Mouse (Mus musculus): ENCODE measurements around the gene Rbm5. TPM values are rescaled to one million over a fixed set of nuclear protein-coding genes. Genes with fewer than 3 reads are reported as not detected.

Rbm5 gene
- 193 and 212 TPM in 2 replicates for polyA plus RNA-seq (2015; fragmentation: Nextera tagmentation; extraction: Ambion mirVana)

DNA sequence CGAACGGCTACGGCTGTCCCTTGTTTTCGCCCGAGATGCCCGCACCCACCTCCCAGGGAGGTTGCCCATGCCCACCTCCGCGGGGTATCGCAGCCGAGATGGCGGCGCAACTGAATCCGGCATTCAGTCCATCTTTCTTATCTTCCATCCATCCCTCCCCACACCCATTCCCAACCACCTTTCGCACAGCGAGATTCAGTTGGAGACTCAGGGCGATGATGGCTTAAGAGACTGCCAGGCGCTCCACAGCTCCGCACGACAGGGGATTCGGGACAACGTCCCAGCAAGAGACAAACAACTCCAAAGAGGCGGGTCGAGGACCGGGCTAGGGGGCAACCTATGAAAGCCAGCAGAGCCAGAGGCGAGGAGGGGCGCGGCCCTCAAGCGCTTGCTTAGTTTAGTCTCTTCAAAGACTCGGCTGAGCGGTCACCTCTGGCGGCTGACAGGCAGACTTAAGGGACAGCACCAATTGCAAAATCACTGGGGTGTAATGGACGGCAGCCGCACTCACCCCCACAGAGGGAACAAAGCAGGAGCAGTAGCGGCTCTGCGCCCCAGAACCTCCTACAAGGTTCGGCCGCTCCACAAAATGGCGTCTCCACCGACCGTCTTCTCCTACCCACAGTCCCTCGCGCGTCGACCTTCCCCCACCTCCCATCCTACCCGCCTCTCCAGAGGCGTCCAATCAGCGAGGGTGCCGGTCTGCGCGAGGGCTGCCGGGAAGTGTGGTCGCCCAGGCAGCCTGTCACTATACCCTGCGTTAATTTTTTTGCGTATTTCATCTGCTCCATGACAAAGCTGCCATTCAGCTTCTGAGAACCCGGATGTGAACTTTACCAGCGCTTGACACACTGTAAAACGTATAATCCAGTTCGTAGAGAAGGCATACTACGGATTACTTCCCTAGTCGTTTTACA lies at the start of gene Rbm5:
Gene Rbm5, minus strand, starts transcription at position 623 of the 917 bp plus-strand sequence.
- Histone ChIP-seq H3K36me3 (peaks cover 57% of the 10 kb centered on the region), H3K9ac (peak within 1 kb of the TSS; percentile 96), H3K27me3 (no peaks in the 10 kb centered on the region), H3K4me3 (peak within 1 kb of the TSS; percentile 74), H3K4me2 (peak within 1 kb of the TSS; percentile 42), H3K9me3 (no peaks in the 10 kb centered on the region), H3K4me1 (peaks cover 9% of the 10 kb centered on the region; the same call in 1 of the 2 replicates), H3K27ac (peak within 1 kb of the TSS; percentile 90)
- peak; percentile 100 for ATAC-seq (ENCODE audit: insufficient number of reproducible peaks, low FRiP score, low TSS enrichment, low read depth)
- under 1% methylated on average over 60 of the region's 60 CpGs for WGBS

DNA sequence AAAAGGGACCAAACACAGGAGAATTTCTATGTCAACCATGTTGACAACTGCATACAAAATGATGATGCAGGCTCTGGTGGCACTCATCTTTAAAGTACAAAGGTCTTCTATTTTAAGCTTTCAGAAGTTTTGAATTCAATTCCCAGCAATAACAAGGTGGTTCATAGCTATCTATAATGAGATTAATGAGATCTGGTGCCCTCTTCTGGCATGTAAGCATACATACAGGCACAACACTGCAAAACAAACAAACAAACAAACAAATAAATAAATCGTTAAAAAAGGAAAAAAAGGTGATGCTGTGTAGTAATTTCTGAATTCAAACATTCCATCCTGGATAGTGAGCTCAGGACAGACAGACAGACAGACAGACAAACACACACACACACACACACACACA lies 41.3 kb upstream of the Rbm5 start:
- no peak overlapping the region for H3K4me2 ChIP-seq
- no peak overlapping the region for H3K9ac ChIP-seq
- no peaks in the 10 kb centered on the region for H3K9me3 ChIP-seq
- H3K36me3 ChIP-seq, result peaks cover 37% of the 10 kb centered on the region
- no peak overlapping the region for H3K4me3 ChIP-seq
- 90% methylated on average over 1 of the region's 1 CpGs for WGBS
- no peaks in the 10 kb centered on the region for H3K4me1 ChIP-seq
- no peak for ATAC-seq (ENCODE audit: insufficient number of reproducible peaks, low FRiP score, low TSS enrichment, low read depth)
- H3K27me3 ChIP-seq, result no peaks in the 10 kb centered on the region
- H3K27ac ChIP-seq, result no peak overlapping the region

DNA sequence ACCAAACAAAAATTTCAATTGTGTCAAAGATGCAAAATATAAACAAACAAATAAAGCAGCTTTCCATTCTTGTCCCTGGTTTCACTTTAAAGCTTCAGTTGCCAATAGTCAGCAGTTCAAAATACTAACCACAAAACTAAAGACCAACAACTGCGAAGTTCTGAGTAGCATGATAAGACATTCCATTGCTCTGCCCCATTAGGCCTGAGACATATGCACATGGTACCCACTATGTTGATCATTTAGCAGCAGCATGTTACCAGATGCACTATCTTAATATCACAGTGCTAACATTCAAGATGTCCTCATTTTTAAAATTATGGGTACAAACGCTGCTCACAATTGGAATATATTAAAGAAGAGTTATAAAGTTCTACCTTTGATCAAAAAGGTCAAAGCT lies 40.2 kb upstream of the Rbm5 start:
- no peaks in the 10 kb centered on the region for H3K27me3 ChIP-seq
- no peak overlapping the region for H3K4me3 ChIP-seq
- 90% methylated on average over 2 of the region's 2 CpGs for WGBS
- no peaks in the 10 kb centered on the region for H3K9me3 ChIP-seq
- H3K9ac ChIP-seq, result no peak overlapping the region
- ATAC-seq (ENCODE audit: insufficient number of reproducible peaks, low FRiP score, low TSS enrichment, low read depth), result no peak
- no peak overlapping the region for H3K4me2 ChIP-seq
- no peak overlapping the region for H3K27ac ChIP-seq
- H3K36me3 ChIP-seq, result peaks cover 30% of the 10 kb centered on the region
- no peaks in the 10 kb centered on the region for H3K4me1 ChIP-seq

DNA sequence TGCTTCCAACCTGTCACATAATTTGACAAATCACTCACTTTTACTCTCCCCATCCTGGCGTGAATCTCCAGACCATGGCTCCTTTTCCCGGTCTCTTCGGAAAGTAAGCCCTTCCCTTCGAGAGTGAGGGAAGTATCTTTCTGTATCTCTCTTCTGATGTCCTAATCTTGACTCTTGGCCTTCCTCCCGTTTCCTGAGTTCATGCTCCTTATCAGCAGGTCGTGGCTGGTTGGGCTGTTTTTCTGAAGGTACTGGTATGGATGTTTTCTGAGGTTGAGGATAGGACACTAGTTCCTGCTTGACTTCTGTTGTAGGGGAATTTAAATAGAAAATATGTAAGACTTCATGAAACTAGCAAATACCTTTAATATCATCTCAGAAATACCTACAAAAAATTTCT lies 20.9 kb upstream of the Rbm5 start:
- peaks cover 68% of the 10 kb centered on the region for H3K36me3 ChIP-seq
- ATAC-seq (ENCODE audit: insufficient number of reproducible peaks, low FRiP score, low TSS enrichment, low read depth), result no peak
- no peaks in the 10 kb centered on the region for H3K27me3 ChIP-seq
- 87% methylated on average over 6 of the region's 6 CpGs for WGBS
- no peaks in the 10 kb centered on the region for H3K4me1 ChIP-seq
- no peak overlapping the region for H3K27ac ChIP-seq
- H3K9ac ChIP-seq, result no peak overlapping the region
- no peak overlapping the region for H3K4me2 ChIP-seq
- no peak overlapping the region for H3K4me3 ChIP-seq
- no peaks in the 10 kb centered on the region for H3K9me3 ChIP-seq

DNA sequence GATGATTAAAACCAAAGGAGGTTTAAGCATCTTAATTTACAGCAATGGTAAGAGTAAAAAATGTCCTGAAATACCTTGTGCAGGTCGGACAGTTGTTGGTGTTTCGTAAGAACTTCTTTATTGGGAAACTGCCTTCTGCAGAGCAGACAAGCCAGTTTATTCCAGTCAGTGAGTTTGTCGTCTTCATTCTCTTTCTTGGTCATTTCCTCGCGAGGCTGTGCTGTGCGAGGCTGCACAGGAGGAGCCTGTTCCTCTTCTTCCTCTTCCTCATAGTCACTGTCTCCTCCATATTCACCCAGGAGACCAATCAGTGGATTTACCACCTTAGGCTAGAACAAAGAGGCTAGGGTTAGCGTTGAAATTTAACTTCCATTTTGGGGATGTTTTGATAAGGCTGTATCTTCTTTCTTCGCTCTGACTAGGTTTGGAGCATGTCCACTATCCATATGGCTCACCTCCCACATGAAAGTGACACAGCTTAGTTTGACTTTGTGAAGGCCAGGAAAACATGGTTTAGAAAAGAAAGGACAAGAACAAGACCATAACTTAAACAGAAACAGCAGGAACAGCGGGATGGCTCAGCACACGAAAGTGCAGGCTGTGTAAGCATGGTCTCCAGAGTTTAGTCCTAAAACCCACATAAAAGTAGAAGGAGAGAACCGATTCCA lies 11.9 kb upstream of the Rbm5 start:
- Histone ChIP-seq H3K4me2 (no peak overlapping the region), H3K27me3 (no peaks in the 10 kb centered on the region), H3K9me3 (no peaks in the 10 kb centered on the region), H3K36me3 (peaks cover 82% of the 10 kb centered on the region), H3K4me3 (no peak overlapping the region), H3K27ac (no peak overlapping the region), H3K4me1 (no peaks in the 10 kb centered on the region), H3K9ac (no peak overlapping the region)
- no peak for ATAC-seq (ENCODE audit: insufficient number of reproducible peaks, low FRiP score, low TSS enrichment, low read depth)
- WGBS, result 91% methylated on average over 11 of the region's 11 CpGs

DNA sequence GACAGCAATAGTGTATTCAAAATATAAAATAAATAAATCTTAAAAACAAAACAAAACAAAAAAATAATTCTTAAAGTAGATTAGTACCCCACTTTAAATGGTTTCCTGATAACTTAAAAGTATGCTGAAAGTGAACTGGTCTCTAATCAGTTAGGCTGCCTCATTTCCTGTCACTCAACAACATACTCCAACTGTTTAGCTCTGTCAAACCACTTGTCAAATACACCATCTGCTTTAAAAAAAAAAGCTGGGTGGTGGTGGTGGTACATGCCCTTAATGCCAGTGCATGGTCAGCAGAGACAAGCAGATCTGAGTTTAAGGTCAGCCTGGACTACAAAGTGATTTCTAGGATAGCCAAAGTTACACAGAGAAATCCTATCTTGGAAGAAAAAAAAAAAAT lies 6.0 kb upstream of the Rbm5 start:
- Histone ChIP-seq H3K27me3 (no peaks in the 10 kb centered on the region), H3K36me3 (peaks cover 77% of the 10 kb centered on the region), H3K4me3 (no peak overlapping the region), H3K9ac (no peak overlapping the region), H3K9me3 (no peaks in the 10 kb centered on the region), H3K27ac (no peak overlapping the region), H3K4me1 (no peaks in the 10 kb centered on the region), H3K4me2 (no peak overlapping the region)
- no peak for ATAC-seq (ENCODE audit: insufficient number of reproducible peaks, low FRiP score, low TSS enrichment, low read depth)

DNA sequence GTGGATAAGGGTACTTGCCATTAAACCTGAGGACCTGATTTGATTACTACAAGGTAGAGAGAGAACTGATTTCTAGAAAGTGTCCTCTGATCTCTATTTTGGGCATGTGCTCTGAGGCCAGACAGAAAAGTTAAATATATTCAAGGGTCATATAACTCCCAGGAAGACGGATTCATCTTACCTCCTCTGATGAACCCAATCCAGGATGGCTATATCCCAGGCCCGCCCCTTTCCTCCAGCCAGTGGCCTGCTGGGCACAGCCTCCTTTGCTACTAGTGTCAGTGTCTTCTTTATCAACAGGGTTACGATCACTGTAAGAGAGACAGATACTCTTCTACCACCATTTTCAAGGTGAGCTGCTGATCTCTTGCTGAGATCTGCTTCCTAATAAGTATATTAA lies 3.6 kb upstream of the Rbm5 start:
- no peak for ATAC-seq (ENCODE audit: insufficient number of reproducible peaks, low FRiP score, low TSS enrichment, low read depth)
- peaks cover 3% of the 10 kb centered on the region; the same call in 1 of the 2 replicates for H3K4me1 ChIP-seq
- peaks cover 54% of the 10 kb centered on the region for H3K36me3 ChIP-seq
- H3K4me3 ChIP-seq, result no peak overlapping the region
- no peak overlapping the region for H3K27ac ChIP-seq
- no peak overlapping the region for H3K4me2 ChIP-seq
- no peaks in the 10 kb centered on the region for H3K9me3 ChIP-seq
- H3K27me3 ChIP-seq, result no peaks in the 10 kb centered on the region
- 85% methylated on average over 3 of the region's 3 CpGs for WGBS
- H3K9ac ChIP-seq, result no peak overlapping the region

DNA sequence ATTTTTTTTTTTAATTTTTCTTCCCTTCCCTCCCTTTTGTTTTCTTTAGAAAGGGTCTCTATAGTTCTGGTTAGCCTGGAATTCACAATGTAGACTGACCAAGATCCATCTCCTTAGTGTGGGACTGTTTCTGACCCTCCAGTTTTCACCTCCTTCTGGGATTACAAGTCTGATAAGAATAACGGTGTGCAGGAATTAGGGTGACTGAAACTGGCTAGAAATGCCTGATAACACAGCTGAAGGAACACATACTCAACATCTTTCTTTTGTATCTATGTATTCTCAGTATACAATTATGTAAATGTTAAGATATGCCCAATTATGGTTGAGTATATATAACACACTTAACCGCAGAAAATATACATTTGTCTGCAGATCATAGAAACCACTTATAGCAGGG lies 986 bp upstream of the Rbm5 start:
- Histone ChIP-seq H3K36me3 (peaks cover 58% of the 10 kb centered on the region), H3K9ac (no peak overlapping the region), H3K4me3 (no peak overlapping the region), H3K27ac (no peak overlapping the region), H3K9me3 (no peaks in the 10 kb centered on the region), H3K4me2 (no peak overlapping the region), H3K27me3 (no peaks in the 10 kb centered on the region), H3K4me1 (peaks cover 9% of the 10 kb centered on the region; the same call in 1 of the 2 replicates)
- ATAC-seq (ENCODE audit: insufficient number of reproducible peaks, low FRiP score, low TSS enrichment, low read depth), result no peak
- 77% methylated on average over 2 of the region's 2 CpGs for WGBS

DNA sequence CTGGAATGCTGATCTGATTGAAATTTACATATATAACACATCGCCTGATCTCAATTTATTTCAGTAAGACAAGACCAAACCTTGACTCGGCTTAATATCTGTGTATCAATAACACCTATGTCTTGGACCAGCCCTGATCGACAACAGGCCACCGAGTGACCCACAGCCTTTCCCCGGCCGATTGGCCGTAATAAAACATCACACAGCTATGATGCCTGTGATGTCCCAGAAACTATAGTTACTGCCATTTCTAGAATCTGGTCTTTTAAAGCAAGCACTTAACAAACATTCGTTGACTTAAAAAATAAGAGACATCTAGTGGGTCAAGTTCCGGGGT lies 791 bp downstream of the Rbm5 start:
- peaks cover 9% of the 10 kb centered on the region; the same call in 1 of the 2 replicates for H3K4me1 ChIP-seq
- H3K36me3 ChIP-seq, result peaks cover 56% of the 10 kb centered on the region
- ATAC-seq (ENCODE audit: insufficient number of reproducible peaks, low FRiP score, low TSS enrichment, low read depth), result no peak
- H3K27me3 ChIP-seq, result no peaks in the 10 kb centered on the region
- H3K27ac ChIP-seq, result peak overlapping the region; percentile 90
- peak overlapping the region; percentile 96 for H3K9ac ChIP-seq
- H3K9me3 ChIP-seq, result no peaks in the 10 kb centered on the region
- peak overlapping the region; percentile 42 for H3K4me2 ChIP-seq
- peak overlapping the region; percentile 74 for H3K4me3 ChIP-seq
- WGBS, result 1% methylated on average over 9 of the region's 9 CpGs

DNA sequence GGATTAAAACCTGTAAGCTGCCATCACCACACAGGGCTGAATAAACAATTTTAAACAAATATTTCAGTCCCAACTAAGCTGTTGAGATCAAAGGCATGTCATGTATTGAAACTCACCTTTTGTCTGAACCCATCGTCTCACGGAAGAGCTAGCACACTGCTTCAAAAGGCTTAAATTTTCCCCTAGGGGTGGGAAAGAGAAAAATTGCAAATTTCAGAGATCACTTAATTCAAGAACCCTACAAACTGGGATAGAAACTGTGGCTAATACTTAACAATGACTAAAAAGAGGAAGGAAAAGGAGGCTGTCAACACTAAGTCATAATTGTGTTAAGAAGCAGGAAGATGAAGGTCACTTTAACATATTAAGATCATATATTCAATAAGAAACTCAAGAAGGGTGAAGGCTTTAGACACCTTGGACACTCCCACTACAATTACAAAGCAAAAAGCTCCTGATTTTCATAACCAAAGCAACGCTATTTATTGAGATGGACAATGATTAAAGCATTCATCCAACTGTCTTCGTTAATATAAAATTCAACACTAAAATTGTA lies 1.3 kb downstream of the Rbm5 start:
- Histone ChIP-seq H3K9me3 (no peaks in the 10 kb centered on the region), H3K27ac (no peak overlapping the region), H3K27me3 (no peaks in the 10 kb centered on the region), H3K36me3 (peaks cover 56% of the 10 kb centered on the region), H3K4me3 (peak overlapping the region; percentile 74), H3K4me1 (peaks cover 9% of the 10 kb centered on the region; the same call in 1 of the 2 replicates), H3K4me2 (peak overlapping the region; percentile 42), H3K9ac (0 out of 2 replicates have a peak overlapping the region, but pooled peaks have one; percentile 96)
- WGBS, result 13% methylated on average over 4 of the region's 4 CpGs
- no peak for ATAC-seq (ENCODE audit: insufficient number of reproducible peaks, low FRiP score, low TSS enrichment, low read depth)

DNA sequence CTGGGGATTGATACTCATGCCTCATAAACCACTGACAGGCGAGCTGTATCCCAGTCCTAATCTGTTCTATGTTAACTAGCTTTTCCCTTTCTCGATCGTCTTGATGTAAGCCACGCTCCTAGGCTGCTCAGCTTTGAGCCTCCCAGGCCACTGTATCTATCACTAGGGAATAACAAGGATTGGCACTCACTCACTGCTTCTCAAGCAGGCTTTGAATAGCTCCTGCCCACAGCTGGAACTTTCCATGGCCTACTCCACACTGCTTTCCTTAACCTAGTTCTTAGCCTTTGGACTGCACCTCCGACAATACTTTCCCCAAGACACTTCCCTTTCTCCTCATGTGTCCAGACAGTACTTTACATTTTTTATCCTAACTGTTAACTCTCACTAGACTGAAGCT lies 1.9 kb downstream of the Rbm5 start:
- 82% methylated on average over 5 of the region's 5 CpGs for WGBS
- Histone ChIP-seq H3K9ac (no peak overlapping the region), H3K27ac (no peak overlapping the region), H3K36me3 (peaks cover 56% of the 10 kb centered on the region), H3K4me2 (peak overlapping the region; percentile 42), H3K9me3 (no peaks in the 10 kb centered on the region), H3K4me3 (peak overlapping the region; percentile 74; the same call in 1 of the 2 replicates), H3K27me3 (no peaks in the 10 kb centered on the region), H3K4me1 (peaks cover 9% of the 10 kb centered on the region; the same call in 1 of the 2 replicates)
- no peak for ATAC-seq (ENCODE audit: insufficient number of reproducible peaks, low FRiP score, low TSS enrichment, low read depth)

DNA sequence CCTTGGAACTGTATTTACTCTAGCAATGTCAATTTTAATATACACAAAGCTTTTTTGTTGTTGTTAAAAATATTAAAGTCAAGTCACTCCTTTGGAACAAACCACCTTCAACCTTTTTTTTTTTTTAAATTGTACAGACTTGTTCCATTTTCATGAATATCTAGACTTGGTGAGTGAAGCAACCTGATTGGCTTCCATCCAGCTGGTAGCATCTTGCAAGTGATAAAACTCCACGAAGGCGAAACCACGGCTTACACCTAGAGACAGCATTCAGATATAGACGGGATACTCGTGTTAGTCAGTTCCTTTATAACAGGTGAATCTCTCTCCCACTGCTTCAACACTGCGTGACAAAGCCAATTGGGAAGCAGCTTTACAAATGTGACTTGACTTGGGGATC lies 11.2 kb downstream of the Rbm5 start:
- H3K27ac ChIP-seq, result no peak overlapping the region
- H3K36me3 ChIP-seq, result peaks cover 86% of the 10 kb centered on the region
- ATAC-seq (ENCODE audit: insufficient number of reproducible peaks, low FRiP score, low TSS enrichment, low read depth), result no peak
- H3K4me1 ChIP-seq, result no peaks in the 10 kb centered on the region
- no peaks in the 10 kb centered on the region for H3K27me3 ChIP-seq
- 91% methylated on average over 6 of the region's 6 CpGs for WGBS
- no peak overlapping the region for H3K4me2 ChIP-seq
- no peaks in the 10 kb centered on the region for H3K9me3 ChIP-seq
- no peak overlapping the region for H3K9ac ChIP-seq
- no peak overlapping the region for H3K4me3 ChIP-seq
